Mouse (Mus musculus) stomach, postnatal 0 days (tissue): ENCODE results near the gene Rhof. TPM values are rescaled to one million over a fixed set of nuclear protein-coding genes. Genes with fewer than 3 reads are reported as not detected.

Experiments
- ATAC-seq: fragments of 200-750 bp; cut with Nextera tagmentation; 2 replicates; pipeline ENCODE4 v1.8.0; 2017; ENCODE audit not compliant: low FRiP score, low TSS enrichment
- DNase-seq: peaks from one replicate; pipeline ENCODE4 v3.0.0-alpha.2; 2016; ENCODE audit warnings: low spot score
- H3K27ac ChIP-seq: fragments of 300-500 bp; sonication (generic); replicated peaks from 2 replicates; pipeline ENCODE4 v1.5.1; 2014; ENCODE audit warnings: mild to moderate bottlenecking, control low read depth
- H3K27me3 ChIP-seq: fragments of 300-500 bp; sonication (generic); 2 replicates; pipeline ENCODE4 v1.6.1; 2014; ENCODE audit warnings: low read length; ENCODE audit not compliant: control insufficient read depth, insufficient read depth
- H3K36me3 ChIP-seq: fragments of 300-500 bp; sonication (generic); 2 replicates; pipeline ENCODE4 v1.6.1; 2014; ENCODE audit warnings: low read length, mixed read lengths; ENCODE audit not compliant: control insufficient read depth, insufficient read depth
- H3K4me1 ChIP-seq: fragments of 300-500 bp; sonication (generic); replicated peaks from 2 replicates; pipeline ENCODE4 v1.6.1; 2014; ENCODE audit warnings: antibody characterized with exemption; ENCODE audit not compliant: control insufficient read depth, insufficient read depth
- H3K4me2 ChIP-seq: fragments of 300-500 bp; sonication (generic); replicated peaks from 2 replicates; pipeline ENCODE4 v1.6.1; 2014; ENCODE audit warnings: low read depth, mild to moderate bottlenecking, control low read depth, moderate library complexity
- H3K4me3 ChIP-seq: fragments of 300-500 bp; sonication (generic); 2 replicates; pipeline ENCODE4 v1.5.1; 2014; ENCODE audit warnings: low read depth, low read length, control low read depth
- H3K9ac ChIP-seq: fragments of 300-500 bp; sonication (generic); 2 replicates; pipeline ENCODE4 v1.6.1; 2014; ENCODE audit warnings: mild to moderate bottlenecking, low read length, control low read depth, mixed read lengths
- H3K9me3 ChIP-seq: fragments of 300-500 bp; sonication (generic); 2 replicates; pipeline ENCODE4 v1.6.1; 2016; ENCODE audit warnings: low read length; ENCODE audit not compliant: control insufficient read depth
- CTCF ChIP-seq: IDR thresholded peaks from 2 replicates; pipeline ENCODE4 v1.5.1; 2016; ENCODE audit warnings: antibody characterized with exemption, low read depth, mild to moderate bottlenecking, moderate library complexity
- EP300 ChIP-seq: optimal IDR thresholded peaks from 2 replicates; pipeline ENCODE3; 2016; ENCODE audit warnings: antibody characterized with exemption
- WGBS: fragments of 180-500 bp; shearing (Covaris S2); extraction: QIAGEN DNeasy Blood & Tissue Kit; methylation state at CpG from one replicate; pipeline ENCODE4 v1.1.7; 2014; 5-methylcytosine and 5-hydroxymethylcytosine counted together
- polyA plus RNA-seq: library from polyadenylated mRNA; unstranded; fragments of >200 nt; fragmentation: Nextera tagmentation; extraction: Ambion mirVana; gene quantifications from 2 replicates; pipeline ENCODE4 v1.2.1, GENCODE M21; 2015

Rhof gene
- polyA plus RNA-seq, 1 experiment from 2014 or later = 18.6 TPM

DNA sequence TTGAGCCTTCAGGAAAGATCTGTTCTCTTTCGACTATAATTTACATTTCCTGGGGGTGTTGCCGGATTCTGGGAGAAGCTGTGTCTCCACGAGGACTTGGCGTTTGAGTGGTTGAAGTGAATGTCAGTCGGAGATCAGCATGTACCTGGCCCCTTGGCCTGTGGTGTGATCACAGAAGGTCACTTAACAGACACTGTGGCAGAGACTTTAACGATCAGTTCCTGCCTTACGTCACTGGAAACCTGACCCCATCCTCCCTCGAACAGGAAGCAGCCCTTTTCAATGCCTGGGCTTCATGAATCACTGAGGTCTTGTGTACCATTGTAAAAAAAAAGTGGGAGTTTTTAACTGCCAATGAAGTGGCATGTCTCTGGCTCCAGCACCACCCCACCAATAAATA, 52.5 kb downstream of the Rhof start:
- Histone ChIP-seq H3K36me3 (no peaks in the 10 kb centered on the region), H3K27ac (no peak overlapping the region), H3K9ac (no peak overlapping the region), H3K4me3 (no peak overlapping the region), H3K9me3 (no peaks in the 10 kb centered on the region), H3K4me1 (no peaks in the 10 kb centered on the region), H3K4me2 (no peak overlapping the region), H3K27me3 (no peaks in the 10 kb centered on the region)
- TF ChIP-seq CTCF (no peak), EP300 (no peak)
- WGBS = 71% methylated on average over 8 of the region's 8 CpGs
- DNase-seq (no peak), ATAC-seq (no peak)

DNA sequence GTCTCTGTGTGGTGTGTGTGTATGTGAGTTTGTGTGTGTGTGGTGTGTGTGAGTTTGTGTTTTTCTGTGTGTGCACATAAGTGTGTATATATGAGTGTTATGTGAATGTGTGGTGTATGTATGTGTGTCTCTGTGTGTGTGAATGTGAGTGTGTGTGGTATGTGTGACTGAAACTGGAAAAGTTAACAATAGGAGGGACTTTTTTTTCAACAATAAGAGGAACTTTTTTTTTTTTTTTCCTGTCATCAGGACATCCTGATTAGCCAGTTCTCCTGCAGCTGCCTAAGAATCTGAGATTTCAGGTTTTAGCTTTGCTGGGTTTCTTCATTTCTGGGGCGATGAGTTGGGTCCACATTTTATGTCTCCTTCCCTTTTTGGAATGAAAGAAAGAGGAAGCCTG, 52.9 kb downstream of the Rhof start:
- H3K27me3 ChIP-seq = no peaks in the 10 kb centered on the region
- WGBS = 82% methylated on average over 1 of the region's 1 CpGs
- DNase-seq (no peak), ATAC-seq (no peak)
- H3K36me3 ChIP-seq = no peaks in the 10 kb centered on the region
- H3K9me3 ChIP-seq = no peaks in the 10 kb centered on the region
- H3K4me3 ChIP-seq = no peak overlapping the region
- no peak for TF ChIP-seq EP300
- TF ChIP-seq CTCF = no peak
- H3K4me1 ChIP-seq = no peaks in the 10 kb centered on the region
- H3K9ac ChIP-seq = no peak overlapping the region
- no peak overlapping the region for H3K27ac ChIP-seq
- H3K4me2 ChIP-seq = no peak overlapping the region

GRCm38 (mm10) chr5:123076419-123077281, 55.8 kb downstream of the Rhof start:
- Histone ChIP-seq H3K9me3 (no peaks in the 10 kb centered on the region), H3K4me1 (no peaks in the 10 kb centered on the region), H3K9ac (peak overlapping the region; percentile 71), H3K27ac (peak overlapping the region; percentile 61), H3K4me2 (peak overlapping the region; percentile 100), H3K4me3 (peak overlapping the region; percentile 73), H3K36me3 (no peaks in the 10 kb centered on the region), H3K27me3 (no peaks in the 10 kb centered on the region)
- no peak for TF ChIP-seq EP300
- no peak; the same call in 1 of the 2 replicates for TF ChIP-seq CTCF
- DNase-seq (peak; percentile 28), ATAC-seq (peak; percentile 73)
- WGBS = 3% methylated on average over 34 of the region's 35 CpGs

GRCm38 (mm10) chr5:123075576-123076418, 56.7 kb downstream of the Rhof start:
- peak overlapping the region; percentile 100 for H3K4me2 ChIP-seq
- TF ChIP-seq EP300 (no peak), CTCF (no peak)
- peak overlapping the region; percentile 73 for H3K4me3 ChIP-seq
- peak; percentile 95 for DNase-seq
- H3K27me3 ChIP-seq = no peaks in the 10 kb centered on the region
- H3K9me3 ChIP-seq = no peaks in the 10 kb centered on the region
- H3K36me3 ChIP-seq = no peaks in the 10 kb centered on the region
- peak overlapping the region; percentile 73 for H3K27ac ChIP-seq
- H3K9ac ChIP-seq = peak overlapping the region; percentile 71
- ATAC-seq = peak; percentile 95
- no peaks in the 10 kb centered on the region for H3K4me1 ChIP-seq
- WGBS = 5% methylated on average over 45 of the region's 45 CpGs

DNA sequence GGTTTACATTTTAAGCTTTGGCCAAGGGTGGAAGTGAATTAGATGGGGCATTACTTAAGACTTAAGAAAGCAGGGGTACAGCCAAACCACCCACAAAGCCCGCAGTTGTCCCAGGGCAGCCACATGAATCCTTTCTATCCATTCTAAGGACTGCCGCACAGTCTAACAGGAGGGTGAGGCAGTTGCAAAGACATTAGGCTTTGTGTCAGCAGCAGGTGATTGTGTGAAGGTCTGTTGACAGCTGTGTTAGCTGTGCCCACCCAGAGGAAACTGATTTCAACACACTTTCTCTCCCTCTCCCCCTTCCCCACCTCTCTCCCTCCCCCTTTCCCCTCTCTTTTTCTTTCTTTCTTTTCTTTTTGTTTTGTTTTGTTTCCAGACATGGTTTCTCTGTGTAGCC, 63.8 kb downstream of the Rhof start:
- Histone ChIP-seq H3K4me1 (no peaks in the 10 kb centered on the region), H3K27ac (no peak overlapping the region), H3K36me3 (no peaks in the 10 kb centered on the region), H3K9me3 (no peaks in the 10 kb centered on the region), H3K4me3 (no peak overlapping the region), H3K27me3 (no peaks in the 10 kb centered on the region), H3K9ac (no peak overlapping the region), H3K4me2 (no peak overlapping the region)
- DNase-seq (no peak), ATAC-seq (no peak)
- WGBS = 92% methylated on average over 2 of the region's 2 CpGs
- TF ChIP-seq EP300 (no peak), CTCF (no peak)
